Mouse (Mus musculus) limb, embryonic 10.5 days (tissue): ENCODE results near the gene Layn. TPM values are rescaled to one million over a fixed set of nuclear protein-coding genes. Genes with fewer than 3 reads are reported as not detected.

ENCODE experiments used
- DNase-seq: peaks from one replicate; pipeline ENCODE4 v3.0.0-alpha.2; 2017; ENCODE audit warnings: low spot score
- H3K27ac ChIP-seq: fragments of 300-500 bp; sonication (generic); 2 replicates; pipeline ENCODE4 v1.5.1; 2016; ENCODE audit warnings: mild to moderate bottlenecking
- H3K27me3 ChIP-seq: fragments of 300-500 bp; sonication (generic); 2 replicates; pipeline ENCODE4 v1.6.1; 2016; ENCODE audit warnings: low read depth, mild to moderate bottlenecking; ENCODE audit not compliant: poor library complexity, severe bottlenecking
- H3K36me3 ChIP-seq: fragments of 300-500 bp; sonication (generic); 2 replicates; pipeline ENCODE4 v1.6.1; 2016; ENCODE audit warnings: mild to moderate bottlenecking, moderate library complexity
- H3K4me1 ChIP-seq: fragments of 300-500 bp; sonication (generic); 2 replicates; pipeline ENCODE4 v1.6.1; 2016
- H3K4me3 ChIP-seq: fragments of 300-500 bp; sonication (generic); 2 replicates; pipeline ENCODE4 v1.5.1; 2016; ENCODE audit warnings: mild to moderate bottlenecking, moderate library complexity
- H3K9me3 ChIP-seq: fragments of 300-500 bp; sonication (generic); replicated peaks from 2 replicates; pipeline ENCODE4 v1.6.1; 2016; ENCODE audit warnings: mild to moderate bottlenecking
- WGBS: fragments of 180-500 bp; shearing (Covaris S2); methylation state at CpG from one replicate; pipeline ENCODE4 v1.1.7; 2016; 5-methylcytosine and 5-hydroxymethylcytosine counted together
- polyA plus RNA-seq: library from polyadenylated mRNA; unstranded; fragments of >200 nt; fragmentation: Nextera tagmentation; extraction: Ambion mirVana; gene quantifications from 2 replicates; pipeline ENCODE4 v1.2.1, GENCODE M21; 2016

The Layn gene
- polyA plus RNA-seq: 1.0 and 3.7 TPM in 2 replicates

GRCm38 (mm10) chr9:51076979-51077315 is at the start of gene Layn:
TSS of gene Layn (minus strand) at chr9:51077094.
- Histone ChIP-seq H3K4me1 (peaks cover 23% of the 10 kb centered on the region), H3K36me3 (no peaks in the 10 kb centered on the region), H3K27ac (peak within 1 kb of the TSS; percentile 51), H3K9me3 (no peaks in the 10 kb centered on the region), H3K4me3 (peak within 1 kb of the TSS; percentile 57), H3K27me3 (0 out of 2 replicates have a peak, but pooled peaks cover 13% of the 10 kb centered on the region)
- DNase-seq: peak; percentile 79
- WGBS: under 1% methylated on average over 14 of the region's 14 CpGs

GRCm38 (mm10) chr9:51114767-51115166 is 37.9 kb upstream of the Layn start:
- no peaks in the 10 kb centered on the region for H3K9me3 ChIP-seq
- WGBS: 82% methylated on average over 4 of the region's 4 CpGs
- no peak for DNase-seq
- no peaks in the 10 kb centered on the region for H3K4me1 ChIP-seq
- no peaks in the 10 kb centered on the region for H3K27me3 ChIP-seq
- H3K27ac ChIP-seq: no peak overlapping the region
- H3K4me3 ChIP-seq: no peak overlapping the region
- H3K36me3 ChIP-seq: no peaks in the 10 kb centered on the region

- peaks cover 25% of the 10 kb centered on the region for H3K4me1 ChIP-seq
- 81% methylated on average over 2 of the region's 2 CpGs for WGBS
- no peak for DNase-seq
- H3K27ac ChIP-seq: no peak overlapping the region
- H3K4me3 ChIP-seq: no peak overlapping the region
- H3K36me3 ChIP-seq: no peaks in the 10 kb centered on the region
- peaks cover 16% of the 10 kb centered on the region for H3K27me3 ChIP-seq
- no peaks in the 10 kb centered on the region for H3K9me3 ChIP-seq
Measured at GRCm38 (mm10) chr9:51105751-51106150, 28.9 kb upstream of the Layn start.

- no peaks in the 10 kb centered on the region for H3K36me3 ChIP-seq
- peak overlapping the region; percentile 87 for H3K27ac ChIP-seq
- H3K27me3 ChIP-seq: peaks cover 26% of the 10 kb centered on the region
- H3K4me3 ChIP-seq: peak overlapping the region; percentile 71
- DNase-seq: peak; percentile 83
- no peaks in the 10 kb centered on the region for H3K9me3 ChIP-seq
- peaks cover 25% of the 10 kb centered on the region for H3K4me1 ChIP-seq
- WGBS: 11% methylated on average over 30 of the region's 30 CpGs
Measured at GRCm38 (mm10) chr9:51103808-51104514, 27.1 kb upstream of the Layn start.

- Histone ChIP-seq H3K27ac (peak overlapping the region; percentile 87), H3K4me3 (peak overlapping the region; percentile 71), H3K4me1 (peaks cover 25% of the 10 kb centered on the region), H3K27me3 (peaks cover 26% of the 10 kb centered on the region), H3K36me3 (no peaks in the 10 kb centered on the region), H3K9me3 (no peaks in the 10 kb centered on the region)
- 2% methylated on average over 43 of the region's 44 CpGs for WGBS
- DNase-seq: peak; percentile 76
Measured at GRCm38 (mm10) chr9:51102963-51103807, 26.3 kb upstream of the Layn start.

GRCm38 (mm10) chr9:51101756-51102425 is 25.0 kb upstream of the Layn start, which contains the start of gene 4833427G06Rik:
TSS of gene 4833427G06Rik (minus strand) at chr9:51102078.
- H3K27ac ChIP-seq: no peak within 1 kb of the TSS
- H3K4me3 ChIP-seq: peak within 1 kb of the TSS; percentile 71
- peaks cover 25% of the 10 kb centered on the region for H3K4me1 ChIP-seq
- WGBS: 8% methylated on average over 27 of the region's 27 CpGs
- H3K36me3 ChIP-seq: no peaks in the 10 kb centered on the region
- H3K27me3 ChIP-seq: peaks cover 26% of the 10 kb centered on the region
- no peaks in the 10 kb centered on the region for H3K9me3 ChIP-seq
- DNase-seq: peak; percentile 76

GRCm38 (mm10) chr9:51096306-51096705 is 19.4 kb upstream of the Layn start:
- DNase-seq: no peak

GRCm38 (mm10) chr9:51093697-51094096 is 16.8 kb upstream of the Layn start:
- Histone ChIP-seq H3K4me3 (no peak overlapping the region), H3K9me3 (no peaks in the 10 kb centered on the region), H3K4me1 (no peaks in the 10 kb centered on the region), H3K27ac (no peak overlapping the region), H3K36me3 (no peaks in the 10 kb centered on the region), H3K27me3 (no peaks in the 10 kb centered on the region)
- DNase-seq: no peak
- 66% methylated on average over 5 of the region's 5 CpGs for WGBS

More at GRCm38 (mm10) chr9:51096306-51096705, 19.4 kb upstream of the Layn start:
- peaks cover 13% of the 10 kb centered on the region; the same call in 1 of the 2 replicates for H3K27me3 ChIP-seq
- no peaks in the 10 kb centered on the region for H3K4me1 ChIP-seq
- WGBS: 69% methylated on average over 2 of the region's 2 CpGs
- no peak overlapping the region for H3K27ac ChIP-seq
- no peaks in the 10 kb centered on the region for H3K9me3 ChIP-seq
- no peaks in the 10 kb centered on the region for H3K36me3 ChIP-seq
- H3K4me3 ChIP-seq: no peak overlapping the region

GRCm38 (mm10) chr9:51081614-51082013 is 4.7 kb upstream of the Layn start:
- 85% methylated on average over 5 of the region's 5 CpGs for WGBS

GRCm38 (mm10) chr9:51076300-51076978 is 455 bp downstream of the Layn start:
- under 1% methylated on average over 17 of the region's 17 CpGs for WGBS
- Histone ChIP-seq H3K36me3 (no peaks in the 10 kb centered on the region), H3K27ac (peak overlapping the region; percentile 51), H3K4me1 (peaks cover 23% of the 10 kb centered on the region), H3K9me3 (no peaks in the 10 kb centered on the region), H3K27me3 (0 out of 2 replicates have a peak, but pooled peaks cover 13% of the 10 kb centered on the region), H3K4me3 (peak overlapping the region; percentile 57)
- peak; percentile 56 for DNase-seq

More at GRCm38 (mm10) chr9:51081614-51082013, 4.7 kb upstream of the Layn start:
- Histone ChIP-seq H3K27ac (no peak overlapping the region), H3K9me3 (no peaks in the 10 kb centered on the region), H3K27me3 (0 out of 2 replicates have a peak, but pooled peaks cover 7% of the 10 kb centered on the region), H3K4me3 (no peak overlapping the region), H3K36me3 (no peaks in the 10 kb centered on the region), H3K4me1 (peaks cover 10% of the 10 kb centered on the region)
- no peak for DNase-seq

GRCm38 (mm10) chr9:51075780-51076179 is 1.1 kb downstream of the Layn start:
- Histone ChIP-seq H3K4me3 (peak overlapping the region; percentile 57), H3K27ac (peak overlapping the region; percentile 42; the same call in 1 of the 2 replicates), H3K9me3 (no peaks in the 10 kb centered on the region), H3K27me3 (0 out of 2 replicates have a peak, but pooled peaks cover 13% of the 10 kb centered on the region), H3K36me3 (no peaks in the 10 kb centered on the region), H3K4me1 (peaks cover 23% of the 10 kb centered on the region)
- 26% methylated on average over 3 of the region's 3 CpGs for WGBS
- DNase-seq: peak; percentile 32

- 85% methylated on average over 4 of the region's 4 CpGs for WGBS
- Histone ChIP-seq H3K27ac (no peak overlapping the region), H3K4me1 (peaks cover 5% of the 10 kb centered on the region), H3K9me3 (no peaks in the 10 kb centered on the region), H3K36me3 (no peaks in the 10 kb centered on the region), H3K27me3 (0 out of 2 replicates have a peak, but pooled peaks cover 6% of the 10 kb centered on the region), H3K4me3 (no peak overlapping the region)
- DNase-seq: no peak
Measured at GRCm38 (mm10) chr9:51070801-51071200, 6.1 kb downstream of the Layn start.
